In genomic region chr3:107081227-107081626, GRCm38 (mm10) we compare ENCODE assay signal across 11 mouse cellular contexts. TPM values are rescaled to one million over a fixed set of nuclear protein-coding genes. Genes with fewer than 3 reads are reported as not detected.
A peak's percentile ranks its signal among the peaks of the same experiment; 100 is the strongest.
DNase-seq lines count a peak whose midpoint lies in the region; ATAC-seq and TF ChIP-seq lines count a peak whose summit lies in the region.
"Had no signal": no experiment of that assay in that cellular context is flagged by ENCODE, and none has a peak within 500 bp of the region (broad histone marks: within the 10 kb centered on the region; RNA-seq: fewer than 3 reads in every experiment).

No protein-coding gene starts in this region.

- DNase-seq in liver, postnatal 0 days = no peak
- DNase-seq in cerebellum, postnatal 25 days = peak; percentile 11 to 52
- DNase-seq in midbrain, postnatal 0 days (ENCODE audit: low spot score) = peak; percentile 71
- no peak for DNase-seq in thymus, postnatal 10 days (ENCODE audit: low spot score in 2 of 2)
- DNase-seq in yolk sac, embryonic 10.5 days (ENCODE audit: low spot score) = no peak
- DNase-seq: kidney, adult 8-10 months had no signal

- ATAC-seq in forebrain, embryonic 15.5 days (replicated peaks) = 0 out of 2 replicates have a peak, but pooled peaks have one; percentile 29
- ATAC-seq in forebrain, embryonic 12.5 days (ENCODE audit: low FRiP score) = no peak
- no peak for ATAC-seq in liver, postnatal 0 days
- no peak for ATAC-seq in liver, embryonic 12.5 days
- 0 out of 2 replicates have a peak, but pooled peaks have one; percentile 47 for ATAC-seq in midbrain, postnatal 0 days (ENCODE audit: low FRiP score)

- H3K9ac ChIP-seq in forebrain, embryonic 15.5 days (replicated peaks) = no peak overlapping the region
- no peak overlapping the region for H3K9ac ChIP-seq in forebrain, embryonic 12.5 days
- no peak overlapping the region for H3K9ac ChIP-seq in liver, postnatal 0 days (replicated peaks)
- no peak overlapping the region for H3K9ac ChIP-seq in liver, embryonic 12.5 days
- no peak overlapping the region for H3K9ac ChIP-seq in midbrain, postnatal 0 days (replicated peaks; ENCODE audit: low read length, poor library complexity, severe bottlenecking)
- H3K9ac ChIP-seq: embryonic facial prominence, embryonic 13.5 days; stomach, embryonic 15.5 days had no signal

- 21% methylated on average over 3 of the region's 3 CpGs for WGBS in forebrain, embryonic 15.5 days
- WGBS in forebrain, embryonic 12.5 days = 29% methylated on average over 3 of the region's 3 CpGs
- WGBS in liver, postnatal 0 days (ENCODE audit: insufficient replicate concordance) = 30% methylated on average over 3 of the region's 3 CpGs
- WGBS in liver, embryonic 12.5 days (ENCODE audit: insufficient replicate concordance) = 25% methylated on average over 3 of the region's 3 CpGs
- WGBS in midbrain, postnatal 0 days = 32% methylated on average over 3 of the region's 3 CpGs

- no peaks in the 10 kb centered on the region for H3K27me3 ChIP-seq in forebrain, embryonic 15.5 days
- H3K27me3 ChIP-seq in forebrain, embryonic 12.5 days = no peaks in the 10 kb centered on the region
- no peaks in the 10 kb centered on the region for H3K27me3 ChIP-seq in liver, postnatal 0 days (ENCODE audit: insufficient read depth, low read length)
- H3K27me3 ChIP-seq in liver, embryonic 12.5 days (replicated peaks) = no peaks in the 10 kb centered on the region
- no peaks in the 10 kb centered on the region for H3K27me3 ChIP-seq in midbrain, postnatal 0 days (ENCODE audit: insufficient read depth, low read length)
- H3K27me3 ChIP-seq: embryonic facial prominence, embryonic 13.5 days; stomach, embryonic 15.5 days had no signal

- no peak for TF ChIP-seq EP300 in liver, postnatal 0 days (IDR thresholded peaks at IDR 0.05; ENCODE audit: low read depth)

- H3K9me3 ChIP-seq in forebrain, embryonic 15.5 days = no peaks in the 10 kb centered on the region
- H3K9me3 ChIP-seq in forebrain, embryonic 12.5 days = no peaks in the 10 kb centered on the region
- no peaks in the 10 kb centered on the region for H3K9me3 ChIP-seq in liver, postnatal 0 days (ENCODE audit: low read length)
- H3K9me3 ChIP-seq in liver, embryonic 12.5 days (replicated peaks) = no peaks in the 10 kb centered on the region
- H3K9me3 ChIP-seq in midbrain, postnatal 0 days (ENCODE audit: low read length) = no peaks in the 10 kb centered on the region
- H3K9me3 ChIP-seq: embryonic facial prominence, embryonic 13.5 days; stomach, embryonic 15.5 days had no signal

- H3K27ac ChIP-seq in forebrain, embryonic 15.5 days (replicated peaks) = no peak overlapping the region
- H3K27ac ChIP-seq in forebrain, embryonic 12.5 days = no peak overlapping the region
- H3K27ac ChIP-seq in liver, postnatal 0 days (ENCODE audit: low read depth) = no peak overlapping the region
- no peak overlapping the region for H3K27ac ChIP-seq in liver, embryonic 12.5 days
- no peak overlapping the region for H3K27ac ChIP-seq in midbrain, postnatal 0 days (ENCODE audit: low read depth, low read length)
- H3K27ac ChIP-seq: embryonic facial prominence, embryonic 13.5 days; stomach, embryonic 15.5 days had no signal

- 0 out of 2 replicates have a peak, but pooled peaks cover 3% of the 10 kb centered on the region for H3K4me1 ChIP-seq in forebrain, embryonic 15.5 days
- H3K4me1 ChIP-seq in forebrain, embryonic 12.5 days = peaks cover 4% of the 10 kb centered on the region; the same call in 1 of the 2 replicates
- no peaks in the 10 kb centered on the region for H3K4me1 ChIP-seq in liver, postnatal 0 days (ENCODE audit: insufficient read depth)
- no peaks in the 10 kb centered on the region for H3K4me1 ChIP-seq in liver, embryonic 12.5 days
- no peaks in the 10 kb centered on the region for H3K4me1 ChIP-seq in midbrain, postnatal 0 days (ENCODE audit: insufficient read depth, low read length)
- H3K4me1 ChIP-seq: embryonic facial prominence, embryonic 13.5 days; stomach, embryonic 15.5 days had no signal

- TF ChIP-seq CTCF in liver, postnatal 0 days (IDR thresholded peaks at IDR 0.05; ENCODE audit: low read depth) = peak; percentile 50
- peak; percentile 78 for TF ChIP-seq CTCF in midbrain, postnatal 0 days (IDR thresholded peaks at IDR 0.05)

- no peak overlapping the region for H3K4me2 ChIP-seq in forebrain, embryonic 15.5 days (replicated peaks)
- H3K4me2 ChIP-seq in forebrain, embryonic 12.5 days = no peak overlapping the region
- no peak overlapping the region for H3K4me2 ChIP-seq in liver, postnatal 0 days (ENCODE audit: low read depth, low read length)
- no peak overlapping the region for H3K4me2 ChIP-seq in liver, embryonic 12.5 days
- no peak overlapping the region for H3K4me2 ChIP-seq in midbrain, postnatal 0 days (ENCODE audit: low read depth, low read length, poor library complexity, severe bottlenecking)
- H3K4me2 ChIP-seq: embryonic facial prominence, embryonic 13.5 days; stomach, embryonic 15.5 days had no signal

- H3K36me3 ChIP-seq in forebrain, embryonic 15.5 days = no peaks in the 10 kb centered on the region
- no peaks in the 10 kb centered on the region for H3K36me3 ChIP-seq in forebrain, embryonic 12.5 days (replicated peaks)
- H3K36me3 ChIP-seq in liver, postnatal 0 days (replicated peaks; ENCODE audit: insufficient read depth, low read length) = no peaks in the 10 kb centered on the region
- H3K36me3 ChIP-seq in liver, embryonic 12.5 days = no peaks in the 10 kb centered on the region
- H3K36me3 ChIP-seq in midbrain, postnatal 0 days (ENCODE audit: insufficient read depth, low read length) = no peaks in the 10 kb centered on the region
- H3K36me3 ChIP-seq: embryonic facial prominence, embryonic 13.5 days; stomach, embryonic 15.5 days had no signal

- H3K4me3 ChIP-seq in forebrain, embryonic 15.5 days = no peak overlapping the region
- H3K4me3 ChIP-seq in forebrain, embryonic 12.5 days (replicated peaks) = no peak overlapping the region
- H3K4me3 ChIP-seq in liver, postnatal 0 days (ENCODE audit: low read depth, low read length) = no peak overlapping the region
- H3K4me3 ChIP-seq in liver, embryonic 12.5 days = no peak overlapping the region
- H3K4me3 ChIP-seq in midbrain, postnatal 0 days (ENCODE audit: low read depth, low read length) = no peak overlapping the region
- H3K4me3 ChIP-seq: embryonic facial prominence, embryonic 13.5 days; stomach, embryonic 15.5 days had no signal

RNA-seq across cellular contexts. Expression of gene Kcna2, which starts 19.7 kb away (rescaled TPM):
- polyA plus RNA-seq in forebrain, embryonic 15.5 days (2015; fragmentation: Nextera tagmentation; extraction: Ambion mirVana) = 0.73 and 0.83 TPM in 2 replicates
- polyA plus RNA-seq in forebrain, embryonic 12.5 days (2016; fragmentation: Nextera tagmentation; extraction: Ambion mirVana) = 0.29 TPM in 2 replicates
- polyA plus RNA-seq in liver, postnatal 0 days (2015; fragmentation: Nextera tagmentation; extraction: Ambion mirVana) = 0.07 and 0.11 TPM in 2 replicates
- 0.05 TPM in 1 of 2 replicates, not detected in the other for polyA plus RNA-seq in liver, embryonic 12.5 days (2016; fragmentation: Nextera tagmentation; extraction: Ambion mirVana)
- 17.6 and 17.7 TPM in 2 replicates for total RNA-seq in midbrain, postnatal 0 days (2014; rRNA removed)
- 1.4 and 1.7 TPM in 2 replicates for polyA plus RNA-seq in midbrain, postnatal 0 days (2015; fragmentation: Nextera tagmentation; extraction: Ambion mirVana)

RNA-seq across cellular contexts. Expression of gene Kcna3, which starts 45.3 kb away (rescaled TPM):
- polyA plus RNA-seq in forebrain, embryonic 15.5 days (2015; fragmentation: Nextera tagmentation; extraction: Ambion mirVana) = 21.8 and 21.9 TPM in 2 replicates
- polyA plus RNA-seq in forebrain, embryonic 12.5 days (2016; fragmentation: Nextera tagmentation; extraction: Ambion mirVana) = 17.3 and 18.4 TPM in 2 replicates
- 1.2 TPM in 2 replicates for polyA plus RNA-seq in liver, postnatal 0 days (2015; fragmentation: Nextera tagmentation; extraction: Ambion mirVana)
- 4.4 and 5.3 TPM in 2 replicates for polyA plus RNA-seq in liver, embryonic 12.5 days (2016; fragmentation: Nextera tagmentation; extraction: Ambion mirVana)
- total RNA-seq in midbrain, postnatal 0 days (2014; rRNA removed) = 66.1 and 74.0 TPM in 2 replicates
- polyA plus RNA-seq in midbrain, postnatal 0 days (2015; fragmentation: Nextera tagmentation; extraction: Ambion mirVana) = 15.6 and 16.0 TPM in 2 replicates

Comparison
In these comparisons a context has a peak if more than half of its experiments do, and no peak if none do; other contexts are left out.
1. ATAC-seq: peak in forebrain, embryonic 15.5 days (single experiment) and midbrain, postnatal 0 days (single experiment); none in forebrain, embryonic 12.5 days (single experiment), liver, postnatal 0 days (single experiment) and liver, embryonic 12.5 days (single experiment).
2. DNase-seq: peak in cerebellum, postnatal 25 days (2 of 2) and midbrain, postnatal 0 days (single experiment); none in liver, postnatal 0 days (single experiment), thymus, postnatal 10 days (0 of 2) and yolk sac, embryonic 10.5 days (single experiment).